Mouse (Mus musculus) E14TG2a.4 (cell line): ENCODE data around the gene Olfr97.
A peak's percentile ranks its signal among the peaks of the same experiment; 100 is the strongest.

Experiments used
- H3K27me3 ChIP-seq: 2 replicates; pipeline ENCODE4 v1.6.1; 2014; ENCODE audit warnings: low read length, control low read depth; ENCODE audit not compliant: insufficient read depth
- H3K36me3 ChIP-seq: 2 replicates; pipeline ENCODE4 v1.6.1; 2014; ENCODE audit warnings: low read length, control low read depth; ENCODE audit not compliant: insufficient read depth
- H3K4me1 ChIP-seq: replicated peaks from 2 replicates; pipeline ENCODE4 v1.6.1; 2014; ENCODE audit warnings: low read depth, low read length, control low read depth
- H3K4me3 ChIP-seq: replicated peaks from 2 replicates; pipeline ENCODE4 v1.5.1; 2014; ENCODE audit warnings: mild to moderate bottlenecking, low read length
- H3K9me3 ChIP-seq: 2 replicates; pipeline ENCODE4 v1.6.1; 2014; ENCODE audit warnings: low read length, control low read depth
- CTCF ChIP-seq: conservative IDR thresholded peaks from 2 replicates; pipeline ENCODE4 v1.5.1; 2014; ENCODE audit warnings: low read length
- NANOG ChIP-seq: IDR thresholded peaks from 2 replicates; pipeline ENCODE4 v1.6.1; 2014; ENCODE audit warnings: borderline replicate concordance, low read length, mixed read lengths
- POU5F1 ChIP-seq: IDR thresholded peaks from 2 replicates; pipeline ENCODE4 v1.6.1; 2014; ENCODE audit warnings: low read length, borderline replicate concordance

Olfr97 gene

DNA sequence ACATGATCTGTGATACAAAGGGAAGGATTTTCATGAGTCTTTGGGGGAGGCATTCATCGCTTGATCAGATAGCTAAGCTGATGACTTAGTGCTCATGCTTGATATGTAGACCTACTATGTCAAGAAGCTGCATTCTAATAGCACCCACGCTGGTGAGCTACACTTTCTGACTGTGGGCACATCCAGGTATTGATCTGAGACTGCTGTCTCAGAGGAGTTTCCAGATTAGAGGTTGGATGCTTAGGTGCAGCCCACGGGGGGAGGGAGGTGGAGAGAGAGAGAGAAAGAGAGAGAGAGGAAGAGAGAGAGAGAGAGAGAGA lies 33.3 kb downstream of the Olfr97 start:
- H3K27me3 ChIP-seq = peaks cover 13% of the 10 kb centered on the region
- H3K36me3 ChIP-seq = no peaks in the 10 kb centered on the region
- H3K4me1 ChIP-seq = no peaks in the 10 kb centered on the region
- no peaks in the 10 kb centered on the region for H3K9me3 ChIP-seq
- no peak for TF ChIP-seq POU5F1
- TF ChIP-seq CTCF = no peak
- no peak for TF ChIP-seq NANOG
- H3K4me3 ChIP-seq = no peak overlapping the region

DNA sequence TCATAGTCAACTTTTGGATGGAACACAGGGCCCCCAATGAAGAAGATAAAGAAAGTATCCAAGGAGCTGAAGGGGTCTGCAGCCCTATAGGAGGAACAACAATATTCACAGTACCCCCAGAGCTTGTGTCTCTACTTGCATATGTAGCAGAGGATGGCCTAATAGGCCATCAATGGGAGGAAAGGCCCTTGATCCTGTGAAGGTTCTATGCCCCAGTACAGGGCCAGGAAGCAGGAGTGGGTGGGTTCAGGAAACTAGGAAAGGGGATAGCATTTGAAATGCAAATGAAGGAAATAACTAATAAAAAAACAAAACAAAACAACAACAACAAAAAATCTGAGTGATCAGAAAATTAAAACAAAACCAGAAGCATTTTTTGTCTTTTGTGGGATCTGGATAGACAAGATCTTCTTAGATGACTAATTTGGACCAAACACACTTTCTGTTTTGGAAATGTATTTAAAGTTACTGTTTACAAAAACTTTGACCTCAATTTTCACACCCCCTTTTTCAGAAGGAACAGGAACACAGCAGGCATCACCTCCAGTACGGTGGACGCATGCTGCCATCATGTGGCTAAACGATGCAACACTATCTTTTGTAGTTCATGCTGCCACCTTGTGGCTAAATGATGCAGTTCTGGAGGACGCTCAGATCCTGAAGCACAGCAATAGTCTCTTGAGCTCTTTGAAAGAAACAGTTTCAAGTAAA lies 33.8 kb downstream of the Olfr97 start:
- Histone ChIP-seq H3K4me1 (0 out of 2 replicates have a peak, but pooled peaks cover under 1% of the 10 kb centered on the region), H3K27me3 (peaks cover 12% of the 10 kb centered on the region), H3K36me3 (no peaks in the 10 kb centered on the region), H3K4me3 (no peak overlapping the region), H3K9me3 (no peaks in the 10 kb centered on the region)
- TF ChIP-seq NANOG (no peak), POU5F1 (no peak), CTCF (peak; percentile 90)

DNA sequence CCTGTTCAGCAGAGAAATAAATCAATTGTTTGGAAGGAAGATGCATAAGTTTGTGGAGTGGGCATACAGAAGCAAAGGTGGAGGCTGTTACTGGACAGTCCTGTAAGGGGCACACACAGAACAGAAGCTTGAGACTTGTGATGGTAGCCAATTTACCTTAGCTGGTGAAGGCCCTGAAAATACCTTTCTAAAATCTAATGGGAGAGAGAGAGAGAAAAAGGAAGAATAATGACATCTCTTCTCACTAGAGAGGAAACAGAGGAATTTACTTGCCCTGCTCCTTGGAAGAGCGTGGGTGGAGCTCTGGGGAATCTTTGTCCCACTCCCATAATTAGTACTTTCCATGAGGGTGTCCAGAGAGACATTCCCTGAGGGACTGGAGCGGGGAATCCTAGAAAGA lies 36.2 kb downstream of the Olfr97 start, which contains the start of gene Olfr94:
Gene Olfr94 (minus strand): TSS at position 101 of the 400 bp plus-strand sequence.
- TF ChIP-seq NANOG (no peak), POU5F1 (no peak)
- Histone ChIP-seq H3K36me3 (no peaks in the 10 kb centered on the region), H3K4me1 (peaks cover 19% of the 10 kb centered on the region), H3K9me3 (no peaks in the 10 kb centered on the region), H3K4me3 (no peak within 1 kb of the TSS), H3K27me3 (peaks cover 32% of the 10 kb centered on the region)

DNA sequence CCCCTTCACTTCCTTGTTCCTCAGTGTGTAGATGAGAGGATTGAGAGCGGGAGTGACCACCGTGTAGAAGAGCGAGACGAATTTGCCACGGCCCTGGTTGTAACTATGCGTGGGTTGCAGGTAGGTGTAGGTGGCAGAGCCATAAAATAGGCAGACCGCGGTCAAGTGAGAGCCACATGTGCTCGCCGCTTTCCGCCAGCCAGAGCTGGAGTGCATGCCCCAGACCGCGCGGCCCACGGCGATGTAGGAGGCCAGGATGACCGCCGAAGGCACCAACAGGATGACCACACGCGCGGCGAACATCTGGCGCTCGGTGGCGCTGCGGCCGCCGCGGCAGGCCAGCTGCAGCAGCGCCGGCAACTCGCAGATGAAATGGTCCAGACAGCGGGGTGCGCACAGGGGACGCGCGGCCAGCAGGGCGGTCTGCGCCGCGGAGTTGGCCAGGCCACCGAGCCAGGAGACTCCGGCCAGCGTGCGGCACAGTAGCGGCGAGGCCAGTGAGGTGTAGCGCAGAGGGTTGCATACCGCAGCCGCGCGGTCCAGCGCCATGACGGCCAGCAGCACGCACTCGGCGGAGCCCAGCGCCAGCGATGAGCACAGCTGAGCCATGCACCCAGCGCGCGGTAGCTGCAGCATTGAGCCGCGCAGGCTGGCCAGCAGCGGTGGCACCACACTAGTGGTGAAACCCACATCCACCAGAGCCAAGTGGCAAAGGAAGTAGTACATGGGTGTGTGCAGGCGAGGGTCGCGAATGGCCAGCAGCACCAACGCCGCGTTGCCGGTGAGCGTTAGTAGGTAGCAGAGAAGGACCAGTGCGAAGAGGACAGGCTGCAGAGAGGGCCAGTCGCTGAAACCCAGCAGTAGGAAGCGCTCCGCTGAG lies 40.0 kb downstream of the Olfr97 start:
- Histone ChIP-seq H3K36me3 (no peaks in the 10 kb centered on the region), H3K4me1 (peaks cover 19% of the 10 kb centered on the region), H3K9me3 (no peaks in the 10 kb centered on the region), H3K27me3 (peaks cover 44% of the 10 kb centered on the region), H3K4me3 (peak overlapping the region; percentile 84)
- TF ChIP-seq POU5F1 (no peak), CTCF (no peak), NANOG (no peak)

DNA sequence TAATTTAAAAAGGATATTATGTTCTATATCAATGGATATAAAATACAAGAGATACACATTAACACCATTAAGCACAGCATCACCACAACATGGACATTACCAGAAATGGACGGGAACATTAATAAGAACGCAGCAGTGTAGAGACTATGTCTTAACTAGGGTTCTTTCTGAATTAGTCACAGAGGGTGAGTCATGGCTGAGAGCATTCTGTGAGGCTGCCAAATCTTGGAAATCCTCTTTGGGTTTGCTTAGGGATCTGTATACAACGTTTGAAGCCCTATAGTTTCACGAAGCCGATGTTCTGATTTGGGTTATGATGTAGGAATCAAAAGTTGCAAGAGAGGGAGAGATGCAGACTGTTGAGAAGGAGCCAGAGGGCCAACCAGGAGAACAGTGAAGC lies 42.3 kb downstream of the Olfr97 start:
- no peaks in the 10 kb centered on the region for H3K9me3 ChIP-seq
- no peak overlapping the region for H3K4me3 ChIP-seq
- H3K36me3 ChIP-seq = no peaks in the 10 kb centered on the region
- TF ChIP-seq CTCF (no peak), POU5F1 (no peak), NANOG (no peak)
- peaks cover 19% of the 10 kb centered on the region for H3K4me1 ChIP-seq
- peaks cover 37% of the 10 kb centered on the region for H3K27me3 ChIP-seq

DNA sequence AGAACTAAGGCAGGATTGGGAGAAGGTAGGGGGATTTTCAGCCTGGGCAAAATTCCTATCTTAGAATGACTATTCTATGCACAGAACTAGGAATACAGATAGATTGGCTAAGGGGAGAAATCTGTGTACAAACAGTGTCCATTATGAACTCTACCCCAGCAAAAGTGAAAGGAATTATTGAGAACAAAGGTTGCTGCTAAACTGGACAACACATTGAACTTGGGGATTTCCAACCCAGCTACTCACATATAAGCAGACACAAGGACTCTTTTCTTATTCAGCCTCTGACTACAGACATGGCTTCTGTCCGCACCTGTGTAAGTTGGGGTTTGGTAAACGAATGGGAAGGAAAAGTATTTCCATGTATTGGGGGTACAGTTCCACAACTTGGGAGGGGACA lies 43.5 kb downstream of the Olfr97 start, which contains the start of gene Ubd:
Gene Ubd (plus strand): TSS at position 237 of the 400 bp plus-strand sequence.
- TF ChIP-seq POU5F1 (no peak), NANOG (no peak), CTCF (no peak)

DNA sequence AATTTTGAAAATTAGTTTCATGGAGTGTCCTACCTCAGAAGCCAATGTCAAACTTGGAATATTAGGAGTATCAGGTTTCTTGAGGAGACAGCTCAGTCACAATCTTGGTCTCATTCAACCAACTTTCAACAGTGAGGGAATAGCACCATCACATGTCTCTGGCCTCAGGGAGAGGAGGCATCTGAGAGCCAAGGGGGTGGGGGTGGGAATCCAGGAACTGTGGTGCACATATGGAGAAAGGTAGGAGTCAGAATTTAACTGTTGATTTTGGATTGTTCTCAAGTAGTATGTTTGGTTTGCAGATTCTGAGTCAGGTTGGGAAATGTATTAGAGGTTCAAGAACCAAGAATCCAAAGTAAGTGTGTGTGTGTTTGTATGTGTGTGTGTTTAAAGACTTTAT lies 44.1 kb downstream of the Olfr97 start:
- Histone ChIP-seq H3K4me3 (no peak overlapping the region), H3K9me3 (no peaks in the 10 kb centered on the region), H3K27me3 (peaks cover 32% of the 10 kb centered on the region), H3K36me3 (no peaks in the 10 kb centered on the region), H3K4me1 (peaks cover 15% of the 10 kb centered on the region)
- TF ChIP-seq NANOG = no peak
- TF ChIP-seq CTCF = no peak
- no peak for TF ChIP-seq POU5F1

More for the DNA sequence above, 43.5 kb downstream of the Olfr97 start, which contains the start of gene Ubd:
- H3K4me1 ChIP-seq = peaks cover 19% of the 10 kb centered on the region
- no peaks in the 10 kb centered on the region for H3K36me3 ChIP-seq
- H3K27me3 ChIP-seq = peaks cover 37% of the 10 kb centered on the region
- no peaks in the 10 kb centered on the region for H3K9me3 ChIP-seq
- no peak within 1 kb of the TSS for H3K4me3 ChIP-seq

DNA sequence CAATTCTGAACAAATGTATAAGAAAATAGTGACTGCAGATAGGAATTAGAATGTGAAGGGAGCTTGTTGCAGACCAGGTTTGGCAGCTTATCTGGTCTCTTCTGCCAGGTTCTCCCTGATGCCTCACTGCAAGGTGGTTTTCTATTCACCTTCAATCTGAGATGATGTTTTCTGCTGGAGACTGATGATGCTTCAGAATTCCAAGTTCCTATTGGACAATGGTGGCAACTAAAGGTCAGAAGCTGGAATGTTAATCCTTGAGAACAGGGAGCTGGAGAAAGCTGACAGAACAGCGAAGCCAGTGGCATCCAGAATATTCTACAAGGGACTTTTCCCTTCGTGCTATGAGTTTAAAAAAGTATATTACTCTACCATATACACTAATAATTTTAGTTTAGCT lies 46.4 kb downstream of the Olfr97 start:
- H3K36me3 ChIP-seq = no peaks in the 10 kb centered on the region
- TF ChIP-seq POU5F1 = no peak
- no peak for TF ChIP-seq CTCF
- TF ChIP-seq NANOG = no peak
- peaks cover 10% of the 10 kb centered on the region for H3K27me3 ChIP-seq
- no peaks in the 10 kb centered on the region for H3K4me1 ChIP-seq
- no peak overlapping the region for H3K4me3 ChIP-seq
- H3K9me3 ChIP-seq = no peaks in the 10 kb centered on the region

DNA sequence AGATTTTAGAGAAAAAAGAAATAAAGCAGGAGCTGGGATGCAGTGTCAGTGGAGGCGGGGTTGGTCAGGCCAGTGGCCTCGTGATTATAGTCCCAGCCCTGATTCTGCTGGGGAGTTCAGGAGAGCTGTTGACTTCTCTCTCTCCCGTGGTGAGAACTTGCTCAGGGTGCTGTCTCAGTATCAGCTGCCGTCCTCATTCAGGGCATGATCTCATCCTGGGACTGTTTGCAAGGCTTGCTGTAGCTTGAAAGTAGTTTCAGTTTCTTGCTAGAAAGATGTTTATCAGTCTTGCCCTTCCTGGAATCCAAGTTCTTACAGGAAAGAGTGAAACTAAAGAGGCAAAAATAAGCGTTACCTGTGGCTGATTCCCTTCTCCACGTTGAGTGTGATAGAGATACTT lies 51.7 kb downstream of the Olfr97 start:
- H3K4me1 ChIP-seq = no peaks in the 10 kb centered on the region
- no peaks in the 10 kb centered on the region for H3K36me3 ChIP-seq
- TF ChIP-seq POU5F1 (no peak), CTCF (no peak), NANOG (no peak)
- no peaks in the 10 kb centered on the region for H3K27me3 ChIP-seq
- H3K4me3 ChIP-seq = no peak overlapping the region
- no peaks in the 10 kb centered on the region for H3K9me3 ChIP-seq
